In genomic region chr1:92431420-92431819, GRCm38 (mm10) we compare ENCODE assay signal across 27 mouse cellular contexts. TPM values are rescaled to one million over a fixed set of nuclear protein-coding genes. Genes with fewer than 3 reads are reported as not detected.
A peak's percentile ranks its signal among the peaks of the same experiment; 100 is the strongest.
DNase-seq lines count a peak whose midpoint lies in the region; ATAC-seq and TF ChIP-seq lines count a peak whose summit lies in the region.
"Had no signal": no experiment of that assay in that cellular context is flagged by ENCODE, and none has a peak within 500 bp of the region (broad histone marks: within the 10 kb centered on the region; RNA-seq: fewer than 3 reads in every experiment).

No protein-coding gene starts in this region.

- no peak overlapping the region for H3K4me3 ChIP-seq in hindbrain, embryonic 10.5 days
- no peak overlapping the region for H3K4me3 ChIP-seq in hindbrain, embryonic 12.5 days
- no peak overlapping the region for H3K4me3 ChIP-seq in ES-Bruce4 (ENCODE audit: low read depth, low read length)
- H3K4me3 ChIP-seq: embryonic facial prominence, embryonic 15.5 days; erythroblast, embryonic 14.5 days; forebrain, embryonic 10.5 days; heart, adult 2 months; heart, embryonic 12.5 days had no signal

- WGBS in hindbrain, embryonic 10.5 days: 77% methylated on average over 3 of the region's 3 CpGs
- 79% methylated on average over 3 of the region's 3 CpGs for WGBS in hindbrain, embryonic 12.5 days

- TF ChIP-seq CTCF in ES-Bruce4 (IDR thresholded peaks at IDR 0.05; ENCODE audit: low read depth, low read length): no peak

- no peak for TF ChIP-seq POLR2A in ES-Bruce4 (IDR thresholded peaks at IDR 0.05; ENCODE audit: insufficient read depth, low read length)

- H3K27ac ChIP-seq in hindbrain, embryonic 10.5 days: 0 out of 2 replicates have a peak overlapping the region, but pooled peaks have one; percentile 35
- no peak overlapping the region for H3K27ac ChIP-seq in hindbrain, embryonic 12.5 days
- H3K27ac ChIP-seq in ES-Bruce4 (ENCODE audit: insufficient read depth, low read length): peak overlapping the region; percentile 7
- H3K27ac ChIP-seq: embryonic facial prominence, embryonic 15.5 days; forebrain, embryonic 10.5 days; heart, adult 2 months had no signal

- no peak overlapping the region for H3K4me2 ChIP-seq in hindbrain, embryonic 12.5 days (replicated peaks)
- H3K4me2 ChIP-seq: embryonic facial prominence, embryonic 15.5 days; heart, embryonic 12.5 days had no signal

- peak; percentile 86; the same call in 1 of the 2 replicates for TF ChIP-seq EP300 in ES-Bruce4 (IDR thresholded peaks at IDR 0.05; ENCODE audit: insufficient read depth, low read depth, low read length)

- no peaks in the 10 kb centered on the region for H3K36me3 ChIP-seq in hindbrain, embryonic 10.5 days
- no peaks in the 10 kb centered on the region for H3K36me3 ChIP-seq in hindbrain, embryonic 12.5 days
- no peaks in the 10 kb centered on the region for H3K36me3 ChIP-seq in ES-Bruce4 (ENCODE audit: control insufficient read depth, insufficient read depth, low read length, poor library complexity, severe bottlenecking)
- H3K36me3 ChIP-seq: embryonic facial prominence, embryonic 15.5 days; forebrain, embryonic 10.5 days; heart, embryonic 12.5 days had no signal

- no peak overlapping the region for H3K9ac ChIP-seq in hindbrain, embryonic 12.5 days
- no peak overlapping the region for H3K9ac ChIP-seq in ES-Bruce4 (ENCODE audit: low read depth, poor library complexity, severe bottlenecking)
- H3K9ac ChIP-seq: embryonic facial prominence, embryonic 15.5 days; heart, embryonic 12.5 days had no signal

- no peaks in the 10 kb centered on the region for H3K9me3 ChIP-seq in hindbrain, embryonic 10.5 days
- no peaks in the 10 kb centered on the region for H3K9me3 ChIP-seq in hindbrain, embryonic 12.5 days (replicated peaks)
- H3K9me3 ChIP-seq in ES-Bruce4 (replicated peaks; ENCODE audit: control insufficient read depth, insufficient read depth, low read length, poor library complexity, severe bottlenecking): no peaks in the 10 kb centered on the region
- H3K9me3 ChIP-seq: embryonic facial prominence, embryonic 15.5 days; forebrain, embryonic 10.5 days had no signal

- ATAC-seq in hindbrain, embryonic 12.5 days (ENCODE audit: low FRiP score): no peak
- no peak for ATAC-seq in megakaryocyte progenitor cell, adult 5-6 weeks (replicated peaks; ENCODE audit: poor library complexity)
- ATAC-seq: hindbrain, embryonic 16.5 days; Patski had no signal

- H3K27me3 ChIP-seq in hindbrain, embryonic 10.5 days (ENCODE audit: insufficient read depth, poor library complexity, severe bottlenecking): no peaks in the 10 kb centered on the region
- no peaks in the 10 kb centered on the region for H3K27me3 ChIP-seq in hindbrain, embryonic 12.5 days
- H3K27me3 ChIP-seq in ES-Bruce4 (ENCODE audit: control insufficient read depth, insufficient read depth, low read length, poor library complexity, severe bottlenecking): no peaks in the 10 kb centered on the region
- H3K27me3 ChIP-seq: embryonic facial prominence, embryonic 15.5 days; heart, embryonic 12.5 days; Patski had no signal

- DNase-seq in hindbrain, embryonic 10.5 days (ENCODE audit: low spot score): no peak
- DNase-seq in R1 (ENCODE audit: low read depth, low spot score): peak; percentile 17
- DNase-seq in urinary bladder, postnatal 10 days (ENCODE audit: low spot score): no peak
- DNase-seq: adrenal gland, adult 2 months; adrenal gland, postnatal 25 days; cerebellum, adult 18-20 months; cerebellum, adult 9-11 months; cerebellum, postnatal 36 days; gastrocnemius, postnatal 10 days; heart, adult 2 months had no signal

- H3K4me1 ChIP-seq in hindbrain, embryonic 10.5 days (replicated peaks): peaks cover 18% of the 10 kb centered on the region
- peaks cover 8% of the 10 kb centered on the region for H3K4me1 ChIP-seq in hindbrain, embryonic 12.5 days
- H3K4me1 ChIP-seq in ES-Bruce4 (ENCODE audit: control insufficient read depth, insufficient read depth, low read length): peaks cover 12% of the 10 kb centered on the region

RNA-seq across cellular contexts. Expression of gene Ndufa10, which starts 42.2 kb away (rescaled TPM):
- 291 and 296 TPM in 2 replicates for polyA plus RNA-seq in hindbrain, embryonic 10.5 days (2016; fragmentation: Nextera tagmentation; extraction: Ambion mirVana)
- 211 and 248 TPM in 2 replicates for polyA plus RNA-seq in hindbrain, embryonic 12.5 days (2016; fragmentation: Nextera tagmentation; extraction: Ambion mirVana)
- polyA plus RNA-seq in ES-Bruce4 (2011; ENCODE audit: insufficient read depth, insufficient read length, low read depth, missing spikeins): 187 and 210 TPM in 2 replicates
- 175 TPM in 2 replicates for total RNA-seq in megakaryocyte progenitor cell, adult 5-6 weeks (2015)
- 101 and 110 TPM in 2 replicates for total RNA-seq in megakaryocyte progenitor cell, adult 5-6 weeks (2017)

RNA-seq across cellular contexts. Expression of gene Olfr1416, which starts 53.5 kb away (rescaled TPM):
- not detected in 2 replicates for polyA plus RNA-seq in hindbrain, embryonic 10.5 days (2016; fragmentation: Nextera tagmentation; extraction: Ambion mirVana)
- polyA plus RNA-seq in hindbrain, embryonic 12.5 days (2016; fragmentation: Nextera tagmentation; extraction: Ambion mirVana): not detected in 2 replicates
- not detected in 2 replicates for polyA plus RNA-seq in ES-Bruce4 (2011; ENCODE audit: insufficient read depth, insufficient read length, low read depth, missing spikeins)
- total RNA-seq in megakaryocyte progenitor cell, adult 5-6 weeks (2015): not detected in 2 replicates
- total RNA-seq in megakaryocyte progenitor cell, adult 5-6 weeks (2017): not detected in 2 replicates
- total RNA-seq: adrenal gland, adult 2 months; adrenal gland, postnatal 25 days; CH12.LX; gastrocnemius, postnatal 10 days; gastrocnemius, postnatal 4 days; heart, adult 2 months; heart, postnatal 25 days had no signal
- polyA plus RNA-seq: adrenal gland, adult 2 months; embryonic facial prominence, embryonic 15.5 days; erythroblast, embryonic 14.5 days; forebrain, embryonic 10.5 days; forebrain, embryonic 14.5 days; frontal cortex, adult 2 months; heart, adult 2 months; heart, embryonic 12.5 days; heart, embryonic 16.5 days; hindbrain, embryonic 11.5 days; hindbrain, embryonic 16.5 days; intestine, embryonic 14.5 days; Patski had no signal
